Mouse (Mus musculus) hindbrain, embryonic 11.5 days (tissue): ENCODE data around the gene Cep131. TPM values are rescaled to one million over a fixed set of nuclear protein-coding genes. Genes with fewer than 3 reads are reported as not detected.

Source experiments
- ATAC-seq: fragments of 200-750 bp; cut with Nextera tagmentation; 2 replicates; pipeline ENCODE4 v1.8.0; 2017; ENCODE audit warnings: mild to moderate bottlenecking, moderate TSS enrichment, moderate library complexity; ENCODE audit not compliant: low FRiP score
- DNase-seq: peaks from one replicate; pipeline ENCODE4 v3.0.0-alpha.2; 2015; ENCODE audit warnings: low spot score
- H3K27ac ChIP-seq: fragments of 300-500 bp; sonication (generic); 2 replicates; pipeline ENCODE4 v1.5.1; 2014; ENCODE audit warnings: mild to moderate bottlenecking, low read depth, low read length
- H3K27me3 ChIP-seq: fragments of 300-500 bp; sonication (generic); 2 replicates; pipeline ENCODE4 v1.6.1; 2014; ENCODE audit warnings: mild to moderate bottlenecking, low read length, moderate library complexity, mixed read lengths; ENCODE audit not compliant: control insufficient read depth, insufficient read depth
- H3K36me3 ChIP-seq: fragments of 300-500 bp; sonication (generic); 2 replicates; pipeline ENCODE4 v1.6.1; 2014; ENCODE audit warnings: mild to moderate bottlenecking, low read length, moderate library complexity, mixed read lengths; ENCODE audit not compliant: control insufficient read depth, insufficient read depth
- H3K4me1 ChIP-seq: fragments of 300-500 bp; sonication (generic); replicated peaks from 2 replicates; pipeline ENCODE4 v1.6.1; 2014; ENCODE audit warnings: low read length, mixed read lengths; ENCODE audit not compliant: control insufficient read depth, insufficient read depth
- H3K4me2 ChIP-seq: fragments of 300-500 bp; sonication (generic); replicated peaks from 2 replicates; pipeline ENCODE4 v1.6.1; 2014; ENCODE audit warnings: mild to moderate bottlenecking, low read depth, low read length
- H3K4me3 ChIP-seq: fragments of 300-500 bp; sonication (generic); 2 replicates; pipeline ENCODE4 v1.5.1; 2014; ENCODE audit warnings: low read depth, low read length
- H3K9ac ChIP-seq: fragments of 300-500 bp; sonication (generic); 2 replicates; pipeline ENCODE4 v1.6.1; 2014; ENCODE audit warnings: low read depth, low read length
- H3K9me3 ChIP-seq: fragments of 300-500 bp; sonication (generic); 2 replicates; pipeline ENCODE4 v1.6.1; 2016; ENCODE audit warnings: low read length; ENCODE audit not compliant: control insufficient read depth
- WGBS: fragments of 180-500 bp; shearing (Covaris S2); extraction: QIAGEN DNeasy Blood & Tissue Kit; methylation state at CpG from one replicate; pipeline ENCODE4 v1.1.7; 2014; 5-methylcytosine and 5-hydroxymethylcytosine counted together
- microRNA counts: library from miRNA; unstranded; fragments of <30 nt; microRNA quantifications from one replicate; lab custom pipeline; 2015
- polyA plus RNA-seq: library from polyadenylated mRNA; unstranded; fragments of >200 nt; fragmentation: Nextera tagmentation; extraction: Ambion mirVana; gene quantifications from 2 replicates; pipeline ENCODE4 v1.2.1, GENCODE M21; 2014

Gene Cep131
- polyA plus RNA-seq, 1 experiment from 2014 or later: 24.6 TPM

DNA sequence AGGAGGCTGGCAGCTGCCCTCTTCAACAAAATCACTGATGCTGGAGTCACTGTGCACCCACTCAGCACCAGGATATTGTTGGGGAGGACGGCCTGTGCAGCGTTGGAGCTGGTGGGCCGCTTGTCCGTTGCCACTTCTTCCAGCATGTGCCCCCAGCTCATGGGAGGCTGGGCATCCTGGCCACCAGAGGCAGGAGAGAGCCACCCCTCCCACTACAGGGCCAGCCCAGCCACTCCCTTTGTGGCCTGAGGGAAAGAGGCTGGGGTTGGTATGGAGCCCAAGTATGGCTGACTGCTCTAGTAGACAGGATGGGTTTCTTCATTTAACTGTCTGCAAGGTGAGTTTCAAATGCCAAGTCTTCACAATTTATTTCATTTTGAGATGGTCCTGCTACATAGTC lies 71.9 kb downstream of the Cep131 start:
- no peak overlapping the region for H3K4me3 ChIP-seq
- no peak overlapping the region for H3K4me2 ChIP-seq
- DNase-seq: no peak
- no peaks in the 10 kb centered on the region for H3K9me3 ChIP-seq
- peaks cover 5% of the 10 kb centered on the region; the same call in 1 of the 2 replicates for H3K27me3 ChIP-seq
- no peak overlapping the region for H3K27ac ChIP-seq
- H3K4me1 ChIP-seq: peaks cover 14% of the 10 kb centered on the region
- no peaks in the 10 kb centered on the region for H3K36me3 ChIP-seq
- 0 out of 2 replicates have a peak overlapping the region, but pooled peaks have one; percentile 15 for H3K9ac ChIP-seq
- no peak for ATAC-seq
- WGBS: 97% methylated on average over 4 of the region's 4 CpGs

MicroRNAs encoded within 50 kb of the gene (microRNA counts, 519-probe panel; counts per million panel counts)
- microRNA mmu-miR-338-3p (lab: Ali Mortazavi, UCI) (not detected), microRNA mmu-miR-338-5p (lab: Ali Mortazavi, UCI) (not detected)

Other genes with a start within 250 kb of the Cep131 start
- gene Chmp6, start 173.4 kb downstream of the Cep131 start, polyA plus RNA-seq: 87.2 and 88.3 TPM in 2 replicates
- gene Baiap2, start 144.1 kb downstream of the Cep131 start, polyA plus RNA-seq: 10.1 and 11.5 TPM in 2 replicates
- 1.9 TPM in 2 replicates for gene Aatk, start 39.7 kb downstream of the Cep131 start, polyA plus RNA-seq
- 16.9 and 17.6 TPM in 2 replicates for gene Tepsin, start 11.9 kb upstream of the Cep131 start, polyA plus RNA-seq
- gene Ndufaf8, start 12.1 kb upstream of the Cep131 start, polyA plus RNA-seq: 62.8 and 67.5 TPM in 2 replicates
- 58.6 and 64.7 TPM in 2 replicates for gene Slc38a10, start 64.5 kb upstream of the Cep131 start, polyA plus RNA-seq
- 18.1 and 23.1 TPM in 2 replicates for gene Bahcc1, start 146.1 kb upstream of the Cep131 start, polyA plus RNA-seq